Mouse (Mus musculus): ENCODE measurements around the gene Pgam2.

GRCm38 (mm10) chr11:5804174-5804573, 641 bp upstream of the Pgam2 start:
- no peak for TF ChIP-seq GATA1 (IDR thresholded peaks at IDR 0.05; ENCODE audit: borderline replicate concordance, low read length)
- TF ChIP-seq FLI1 (IDR thresholded peaks at IDR 0.05; ENCODE audit: low read length): no peak
